Mouse (Mus musculus) cortical plate, adult 2 months (tissue): ENCODE measurements around the gene Nt5dc2.

ENCODE experiments used
- CTCF ChIP-seq: fragments of 200-500 bp; IDR thresholded peaks from 2 replicates; pipeline ENCODE4 v1.5.1; 2011; ENCODE audit warnings: mild to moderate bottlenecking, control low read depth, low read length; ENCODE audit not compliant: insufficient read depth; ENCODE audit errors: extremely low read depth
- POLR2A ChIP-seq: fragments of 200-500 bp; IDR thresholded peaks from 2 replicates; pipeline ENCODE4 v1.6.1; 2011; ENCODE audit warnings: mild to moderate bottlenecking, low read length, control low read depth; ENCODE audit not compliant: insufficient read depth; ENCODE audit errors: extremely low read depth

- TF ChIP-seq CTCF = no peak
- no peak for TF ChIP-seq POLR2A
These were observed 5.5 kb upstream of the Nt5dc2 start for GRCm38 (mm10) chr14:31125106-31126075.
